Mouse (Mus musculus) midbrain, embryonic 12.5 days (tissue): Measurements from ENCODE around the gene Wdr63. TPM values are rescaled to one million over a fixed set of nuclear protein-coding genes. Genes with fewer than 3 reads are reported as not detected.

Experiments
- ATAC-seq: fragments of 200-750 bp; cut with Nextera tagmentation; 2 replicates; pipeline ENCODE4 v1.8.0; 2017; ENCODE audit warnings: low read depth, moderate TSS enrichment, moderate library complexity; ENCODE audit not compliant: low FRiP score
- H3K27ac ChIP-seq: fragments of 300-500 bp; sonication (generic); replicated peaks from 2 replicates; pipeline ENCODE4 v1.5.1; 2016; ENCODE audit warnings: mild to moderate bottlenecking
- H3K27me3 ChIP-seq: fragments of 300-500 bp; sonication (generic); 2 replicates; pipeline ENCODE4 v1.6.1; 2016; ENCODE audit warnings: mild to moderate bottlenecking
- H3K36me3 ChIP-seq: fragments of 300-500 bp; sonication (generic); 2 replicates; pipeline ENCODE4 v1.6.1; 2016
- H3K4me1 ChIP-seq: fragments of 300-500 bp; sonication (generic); 2 replicates; pipeline ENCODE4 v1.6.1; 2016
- H3K4me2 ChIP-seq: fragments of 300-500 bp; sonication (generic); replicated peaks from 2 replicates; pipeline ENCODE4 v1.6.1; 2016; ENCODE audit warnings: mild to moderate bottlenecking, moderate library complexity
- H3K4me3 ChIP-seq: fragments of 300-500 bp; sonication (generic); 2 replicates; pipeline ENCODE4 v1.5.1; 2016; ENCODE audit warnings: mild to moderate bottlenecking
- H3K9ac ChIP-seq: fragments of 300-500 bp; sonication (generic); replicated peaks from 2 replicates; pipeline ENCODE4 v1.6.1; 2016; ENCODE audit warnings: mild to moderate bottlenecking, moderate library complexity
- H3K9me3 ChIP-seq: fragments of 300-500 bp; sonication (generic); 2 replicates; pipeline ENCODE4 v1.6.1; 2016; ENCODE audit warnings: mild to moderate bottlenecking
- WGBS: fragments of 180-500 bp; shearing (Covaris S2); methylation state at CpG from one replicate; pipeline ENCODE4 v1.1.7; 2016; 5-methylcytosine and 5-hydroxymethylcytosine counted together
- polyA plus RNA-seq: library from polyadenylated mRNA; unstranded; fragments of >200 nt; fragmentation: Nextera tagmentation; extraction: Ambion mirVana; gene quantifications from 2 replicates; pipeline ENCODE4 v1.2.1, GENCODE M21; 2016

The Wdr63 gene
- polyA plus RNA-seq, 1 experiment from 2014 or later = 0.34 TPM

DNA sequence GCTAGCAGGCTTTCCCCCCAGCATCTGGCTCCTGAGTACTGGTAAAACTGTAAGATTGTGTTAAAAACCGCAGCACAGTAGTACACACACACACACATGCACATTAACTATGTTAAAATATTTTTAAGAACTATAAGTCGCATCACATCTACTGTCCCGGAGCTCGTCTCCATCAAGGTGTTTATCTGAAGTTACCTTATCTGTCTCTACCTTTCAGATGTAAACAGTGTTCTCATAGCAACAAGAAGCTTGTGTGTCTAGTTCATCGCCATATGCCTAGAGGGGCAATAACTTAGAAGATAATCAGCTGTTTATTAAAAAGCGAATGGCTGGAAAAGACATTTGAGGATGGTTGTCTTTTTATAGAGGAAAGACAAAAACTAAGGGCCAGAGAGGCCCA is 82.4 kb downstream of the Wdr63 start:
- Histone ChIP-seq H3K9me3 (no peaks in the 10 kb centered on the region), H3K27me3 (no peaks in the 10 kb centered on the region), H3K27ac (no peak overlapping the region), H3K4me3 (no peak overlapping the region), H3K9ac (no peak overlapping the region), H3K4me1 (no peaks in the 10 kb centered on the region), H3K4me2 (no peak overlapping the region), H3K36me3 (no peaks in the 10 kb centered on the region)
- WGBS = 97% methylated on average over 6 of the region's 6 CpGs
- no peak for ATAC-seq

DNA sequence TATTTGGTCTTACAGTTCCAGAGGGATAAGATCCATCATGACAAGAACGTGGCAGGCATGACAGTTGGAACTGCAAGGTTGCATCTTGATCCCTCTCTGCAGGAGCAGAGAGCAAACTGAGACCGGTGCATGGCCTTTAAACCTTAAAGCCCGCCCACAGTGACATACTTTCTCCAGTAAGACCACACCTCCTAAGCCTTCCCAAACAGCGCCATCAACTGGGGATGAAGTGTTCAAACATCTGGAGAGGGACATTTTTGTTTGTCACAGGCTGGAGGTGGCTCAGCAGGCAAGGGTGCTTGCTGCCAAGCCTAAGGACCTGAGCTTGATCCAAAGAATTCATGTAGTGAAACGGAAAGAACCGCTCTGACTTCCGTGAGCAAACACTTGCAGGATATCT is 83.2 kb downstream of the Wdr63 start:
- Histone ChIP-seq H3K27me3 (no peaks in the 10 kb centered on the region), H3K36me3 (no peaks in the 10 kb centered on the region), H3K4me1 (no peaks in the 10 kb centered on the region), H3K9me3 (no peaks in the 10 kb centered on the region), H3K27ac (no peak overlapping the region), H3K4me2 (no peak overlapping the region), H3K4me3 (no peak overlapping the region), H3K9ac (no peak overlapping the region)
- ATAC-seq = no peak
- 89% methylated on average over 7 of the region's 7 CpGs for WGBS

DNA sequence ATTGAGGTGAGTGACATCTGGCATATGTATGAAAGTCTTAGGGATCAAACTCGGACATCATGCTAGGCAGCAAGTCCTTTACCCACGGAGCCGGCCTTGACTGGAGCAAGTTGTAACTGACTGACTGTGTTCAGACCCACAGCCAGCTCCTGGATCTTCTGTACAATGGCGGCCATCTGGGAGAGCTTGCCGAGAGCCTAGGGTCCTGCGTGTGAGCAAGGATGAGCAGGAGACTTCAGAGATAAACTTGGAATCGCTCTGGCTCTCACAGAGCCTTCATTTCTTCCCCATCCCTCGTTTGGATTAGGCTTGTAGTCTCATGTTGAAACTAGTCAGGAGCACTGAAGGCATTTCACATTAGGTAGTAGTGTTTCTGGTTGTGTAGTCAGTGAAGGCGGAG is 85.7 kb downstream of the Wdr63 start:
- no peak for ATAC-seq
- no peak overlapping the region for H3K4me2 ChIP-seq
- WGBS = 94% methylated on average over 9 of the region's 9 CpGs
- H3K9me3 ChIP-seq = no peaks in the 10 kb centered on the region
- H3K36me3 ChIP-seq = no peaks in the 10 kb centered on the region
- H3K9ac ChIP-seq = no peak overlapping the region
- no peak overlapping the region for H3K27ac ChIP-seq
- H3K4me3 ChIP-seq = no peak overlapping the region
- peaks cover 9% of the 10 kb centered on the region; the same call in 1 of the 2 replicates for H3K4me1 ChIP-seq
- H3K27me3 ChIP-seq = no peaks in the 10 kb centered on the region

DNA sequence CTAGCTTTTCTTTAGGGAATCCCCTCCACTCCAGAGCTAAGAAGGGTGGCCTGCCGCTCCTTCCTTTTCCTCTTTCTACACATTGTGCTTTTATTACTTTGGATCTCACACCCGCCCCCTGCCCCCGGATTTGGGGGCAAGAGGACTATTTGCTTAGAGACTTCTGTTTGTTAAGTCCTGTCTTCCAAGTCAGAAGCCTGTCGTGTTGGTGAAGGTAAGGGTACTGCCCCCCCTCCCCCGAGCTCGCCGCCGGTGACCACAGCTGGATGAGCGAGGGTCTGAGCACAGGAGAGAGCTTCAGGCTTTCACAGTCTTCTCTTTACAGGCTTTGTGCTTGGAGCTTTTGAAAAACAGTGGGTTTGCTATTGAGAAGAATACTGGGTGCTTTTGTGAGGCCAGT is 90.4 kb downstream of the Wdr63 start:
- H3K27me3 ChIP-seq = no peaks in the 10 kb centered on the region
- WGBS = 52% methylated on average over 9 of the region's 9 CpGs
- H3K9ac ChIP-seq = no peak overlapping the region
- 0 out of 2 replicates have a peak overlapping the region, but pooled peaks have one; percentile 5 for H3K4me2 ChIP-seq
- no peak overlapping the region for H3K27ac ChIP-seq
- H3K4me1 ChIP-seq = peaks cover 10% of the 10 kb centered on the region; the same call in 1 of the 2 replicates
- H3K9me3 ChIP-seq = no peaks in the 10 kb centered on the region
- ATAC-seq = no peak
- H3K36me3 ChIP-seq = peaks cover 10% of the 10 kb centered on the region; the same call in 1 of the 2 replicates
- no peak overlapping the region for H3K4me3 ChIP-seq

DNA sequence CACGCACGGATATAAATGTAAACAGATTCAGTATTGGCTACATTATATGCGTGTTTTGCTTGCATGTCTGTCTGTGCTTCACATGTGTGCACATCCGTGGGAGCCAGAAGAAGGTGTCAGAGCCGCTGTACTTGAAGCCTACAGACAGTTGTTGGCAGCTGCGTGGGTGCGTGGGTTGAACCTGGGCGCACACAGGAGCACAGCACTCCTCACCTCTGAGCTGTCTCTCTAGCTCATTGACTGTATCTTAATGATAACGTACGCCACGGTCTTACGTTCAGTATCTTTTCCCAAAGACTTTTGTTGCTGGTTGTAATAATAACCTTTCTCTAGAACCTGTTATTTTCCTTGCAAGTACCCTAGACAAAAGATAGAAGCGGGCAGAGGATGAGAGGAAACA is 91.0 kb downstream of the Wdr63 start:
- Histone ChIP-seq H3K36me3 (peaks cover 10% of the 10 kb centered on the region; the same call in 1 of the 2 replicates), H3K4me3 (no peak overlapping the region), H3K4me2 (no peak overlapping the region), H3K9me3 (no peaks in the 10 kb centered on the region), H3K27me3 (no peaks in the 10 kb centered on the region), H3K9ac (no peak overlapping the region), H3K4me1 (peaks cover 10% of the 10 kb centered on the region; the same call in 1 of the 2 replicates), H3K27ac (no peak overlapping the region)
- no peak for ATAC-seq
- 90% methylated on average over 13 of the region's 13 CpGs for WGBS

DNA sequence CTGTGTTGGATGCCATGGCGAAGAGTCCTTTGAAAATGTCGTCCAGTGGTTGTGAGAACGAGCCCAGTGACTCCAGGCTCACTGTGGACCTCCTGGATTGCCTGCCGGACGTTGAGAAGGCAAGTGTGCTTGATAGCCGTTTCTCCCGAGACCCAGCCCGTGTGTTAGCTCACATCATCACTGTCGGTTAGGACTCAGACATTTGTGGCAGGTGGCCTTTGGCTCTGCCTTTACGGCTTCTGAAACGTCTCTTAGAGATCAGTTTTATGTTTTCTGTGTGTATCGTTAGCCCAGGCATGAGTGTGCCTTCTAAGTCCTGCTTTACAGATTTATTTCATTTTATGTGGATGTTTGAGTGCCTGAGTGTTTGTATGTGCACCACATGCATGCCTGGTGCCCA is 93.6 kb downstream of the Wdr63 start:
- Histone ChIP-seq H3K9ac (no peak overlapping the region), H3K9me3 (no peaks in the 10 kb centered on the region), H3K27me3 (no peaks in the 10 kb centered on the region), H3K27ac (no peak overlapping the region), H3K36me3 (peaks cover 10% of the 10 kb centered on the region; the same call in 1 of the 2 replicates), H3K4me3 (no peak overlapping the region), H3K4me2 (no peak overlapping the region), H3K4me1 (peaks cover 10% of the 10 kb centered on the region; the same call in 1 of the 2 replicates)
- 94% methylated on average over 12 of the region's 12 CpGs for WGBS
- no peak for ATAC-seq

DNA sequence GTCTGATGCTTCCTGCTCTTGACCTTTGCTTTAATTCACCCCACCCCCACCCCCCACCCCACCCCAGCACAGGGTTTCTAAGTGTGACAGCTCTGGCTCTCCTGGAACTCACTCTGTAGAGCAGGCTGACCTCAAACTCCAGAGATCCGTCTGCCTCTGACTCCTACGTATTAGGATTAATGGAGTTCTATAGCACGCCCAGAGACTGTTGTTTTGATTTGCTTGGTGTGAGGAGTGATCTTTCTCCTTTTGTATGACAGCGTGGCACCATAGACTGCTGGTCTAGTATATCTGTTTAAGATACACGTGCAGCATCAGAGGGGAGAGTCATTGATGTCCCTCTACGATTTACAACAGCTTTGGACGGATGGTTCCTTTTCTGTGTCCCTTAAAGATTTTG is 94.4 kb downstream of the Wdr63 start:
- Histone ChIP-seq H3K36me3 (peaks cover 10% of the 10 kb centered on the region; the same call in 1 of the 2 replicates), H3K4me2 (no peak overlapping the region), H3K27ac (no peak overlapping the region), H3K4me1 (peaks cover 10% of the 10 kb centered on the region; the same call in 1 of the 2 replicates), H3K9me3 (no peaks in the 10 kb centered on the region), H3K9ac (no peak overlapping the region), H3K27me3 (no peaks in the 10 kb centered on the region), H3K4me3 (no peak overlapping the region)
- 92% methylated on average over 7 of the region's 7 CpGs for WGBS
- no peak for ATAC-seq

DNA sequence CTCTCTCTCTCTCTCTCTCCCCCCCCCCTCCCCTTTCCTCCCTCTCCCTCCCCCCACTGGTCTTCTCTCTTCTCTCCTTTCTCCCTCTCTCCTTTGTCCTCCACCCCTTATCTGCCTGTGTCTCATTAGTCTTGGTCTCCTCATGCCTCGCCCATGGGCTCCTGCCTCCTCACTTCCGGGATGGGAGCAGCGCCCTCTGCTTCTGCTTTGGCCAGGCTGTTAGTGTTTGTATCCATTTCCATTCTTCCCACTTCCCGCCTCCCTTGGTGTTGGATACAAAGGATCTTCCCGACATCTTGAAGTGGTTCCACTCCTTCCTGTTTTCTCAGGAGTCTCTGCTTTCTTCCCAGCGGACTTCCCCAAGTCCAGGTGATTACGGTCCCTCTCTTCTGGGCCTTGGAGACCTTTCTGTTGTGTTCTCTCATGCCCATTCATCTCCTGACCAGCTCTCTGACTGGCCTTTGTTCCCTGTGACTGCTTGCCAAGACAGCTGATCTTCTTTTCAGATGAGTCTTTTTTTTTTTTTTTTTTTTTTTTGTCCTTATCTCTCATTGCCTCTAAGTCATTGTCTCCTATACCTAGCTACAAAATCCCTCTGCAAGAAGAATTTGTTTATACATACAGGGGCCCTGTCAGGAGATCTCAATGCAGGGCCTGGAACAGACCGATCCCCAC is 96.2 kb downstream of the Wdr63 start:
- Histone ChIP-seq H3K4me3 (no peak overlapping the region), H3K4me2 (no peak overlapping the region), H3K9ac (no peak overlapping the region), H3K4me1 (no peaks in the 10 kb centered on the region), H3K36me3 (peaks cover 7% of the 10 kb centered on the region; the same call in 1 of the 2 replicates), H3K9me3 (no peaks in the 10 kb centered on the region), H3K27ac (no peak overlapping the region), H3K27me3 (no peaks in the 10 kb centered on the region)
- ATAC-seq = no peak
- 71% methylated on average over 8 of the region's 8 CpGs for WGBS

DNA sequence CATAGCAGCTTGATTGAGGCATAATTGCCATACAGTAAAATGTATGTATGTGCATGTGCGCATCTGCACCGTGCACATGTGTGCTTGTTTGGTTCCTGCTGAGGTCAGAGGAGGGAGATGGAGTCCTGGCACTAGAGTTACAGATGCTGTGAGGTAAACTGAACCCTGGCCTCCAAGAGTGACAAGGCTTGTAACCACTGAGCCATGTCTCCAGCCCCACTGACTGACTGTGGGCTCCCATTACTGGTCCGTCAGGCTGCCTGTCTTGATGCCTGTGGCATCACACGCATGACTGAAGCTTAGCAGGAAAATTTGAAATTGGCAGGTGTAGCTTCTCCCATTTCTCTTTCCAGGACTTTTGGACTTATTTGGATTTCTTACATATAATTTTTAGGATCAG is 97.2 kb downstream of the Wdr63 start:
- WGBS = 90% methylated on average over 4 of the region's 4 CpGs
- H3K36me3 ChIP-seq = peaks cover 7% of the 10 kb centered on the region; the same call in 1 of the 2 replicates
- no peak overlapping the region for H3K4me3 ChIP-seq
- no peaks in the 10 kb centered on the region for H3K9me3 ChIP-seq
- H3K4me2 ChIP-seq = no peak overlapping the region
- H3K27ac ChIP-seq = no peak overlapping the region
- H3K9ac ChIP-seq = no peak overlapping the region
- ATAC-seq = no peak
- H3K4me1 ChIP-seq = no peaks in the 10 kb centered on the region
- no peaks in the 10 kb centered on the region for H3K27me3 ChIP-seq

DNA sequence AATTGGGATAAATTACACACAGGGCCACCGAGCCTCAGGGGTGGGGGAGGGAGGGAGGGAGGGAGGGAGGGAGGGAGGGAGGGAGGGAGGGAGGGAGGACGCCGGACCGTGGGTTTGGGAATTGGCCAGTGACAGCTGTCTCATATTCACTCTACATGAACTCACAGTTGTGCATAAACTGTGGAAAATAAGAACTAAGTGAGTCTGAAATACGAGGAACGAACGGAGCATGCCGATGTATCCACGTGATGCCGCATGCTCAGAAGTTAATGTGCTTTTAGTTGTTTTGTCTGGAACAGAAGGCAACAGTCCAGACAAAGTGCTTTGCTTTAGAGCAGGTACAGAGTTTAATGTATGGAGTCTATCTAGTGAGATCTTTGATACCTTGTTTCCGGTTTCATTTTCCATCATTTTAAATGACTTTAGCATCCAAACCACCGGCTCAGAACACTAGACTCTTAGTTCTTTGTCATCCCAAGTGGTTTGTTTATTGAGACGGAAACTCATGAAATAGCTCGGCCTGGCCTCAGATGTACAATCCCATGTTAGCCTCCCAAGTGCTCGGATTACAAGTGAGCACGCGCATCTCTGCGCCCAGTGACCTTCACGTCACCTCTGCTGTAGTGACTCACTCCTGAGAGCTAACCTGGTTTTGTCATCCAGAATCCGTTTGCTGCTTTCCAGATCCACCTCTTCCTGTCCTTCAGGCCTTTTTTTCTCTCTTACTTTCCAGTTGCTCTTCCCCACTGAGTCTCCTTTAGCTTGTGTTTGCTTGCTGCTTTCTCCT is 97.9 kb downstream of the Wdr63 start:
- no peak for ATAC-seq
- H3K4me2 ChIP-seq = no peak overlapping the region
- no peak overlapping the region for H3K4me3 ChIP-seq
- H3K27me3 ChIP-seq = no peaks in the 10 kb centered on the region
- 79% methylated on average over 19 of the region's 20 CpGs for WGBS
- H3K9ac ChIP-seq = no peak overlapping the region
- H3K9me3 ChIP-seq = no peaks in the 10 kb centered on the region
- peaks cover 7% of the 10 kb centered on the region; the same call in 1 of the 2 replicates for H3K36me3 ChIP-seq
- H3K4me1 ChIP-seq = no peaks in the 10 kb centered on the region
- H3K27ac ChIP-seq = no peak overlapping the region

DNA sequence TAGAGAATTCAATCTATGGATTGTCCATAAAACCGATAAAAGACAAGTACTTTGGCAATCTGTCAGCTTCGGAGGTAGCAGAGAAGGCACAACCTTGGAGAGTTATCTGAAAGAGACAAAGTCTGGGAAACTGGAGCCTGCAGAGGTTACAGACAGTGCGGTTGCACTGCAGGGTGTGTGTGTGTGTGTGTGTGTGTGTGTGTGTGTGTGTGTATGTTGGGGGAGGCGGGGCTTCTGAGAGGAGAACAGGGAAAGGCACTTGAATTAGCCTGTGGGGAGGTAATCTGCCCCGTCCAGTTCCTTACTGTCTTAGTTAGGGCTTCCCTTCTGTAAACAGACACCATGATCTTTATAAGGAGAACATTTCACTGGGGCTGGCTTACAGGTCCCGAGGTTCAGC is 100.1 kb downstream of the Wdr63 start:
- Histone ChIP-seq H3K36me3 (0 out of 2 replicates have a peak, but pooled peaks cover 1% of the 10 kb centered on the region), H3K4me1 (no peaks in the 10 kb centered on the region), H3K9ac (no peak overlapping the region), H3K9me3 (no peaks in the 10 kb centered on the region), H3K27ac (no peak overlapping the region), H3K4me2 (no peak overlapping the region), H3K27me3 (no peaks in the 10 kb centered on the region), H3K4me3 (no peak overlapping the region)
- ATAC-seq = no peak
- WGBS = 85% methylated on average over 6 of the region's 6 CpGs

DNA sequence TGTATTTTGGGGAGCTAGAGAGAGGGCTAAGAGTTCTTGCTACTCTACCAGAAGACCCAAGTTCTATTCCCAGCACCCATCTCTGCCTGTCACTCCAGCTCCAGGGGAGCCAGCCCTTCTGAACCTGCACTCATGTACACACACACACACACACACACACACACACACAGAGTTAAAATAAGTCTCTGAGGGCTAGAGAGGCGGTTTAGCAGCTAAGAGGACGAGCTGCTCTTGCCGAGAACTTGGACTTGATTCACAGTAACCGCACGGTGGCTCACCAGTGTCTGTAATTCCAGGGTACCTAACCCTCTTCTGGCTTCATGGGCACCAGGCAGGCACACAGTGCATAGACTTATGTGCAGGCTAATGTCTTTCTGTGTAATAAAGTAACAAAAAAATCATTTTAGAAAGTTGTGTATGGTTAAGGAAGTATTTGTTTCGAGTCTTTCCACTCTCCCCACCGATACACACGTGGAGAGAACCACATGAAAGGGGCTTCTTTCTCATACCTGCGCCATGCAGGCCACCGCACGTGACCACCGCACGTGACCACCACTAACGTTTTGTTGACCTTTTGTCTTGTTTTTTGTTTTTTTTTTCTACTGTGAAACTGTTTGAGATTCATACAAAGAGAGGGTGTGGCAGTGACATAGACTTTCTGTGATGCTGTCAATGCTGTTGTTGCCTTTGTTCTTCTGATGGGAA is 103.4 kb downstream of the Wdr63 start:
- no peaks in the 10 kb centered on the region for H3K9me3 ChIP-seq
- ATAC-seq = no peak
- no peak overlapping the region for H3K4me2 ChIP-seq
- H3K27me3 ChIP-seq = no peaks in the 10 kb centered on the region
- H3K4me1 ChIP-seq = no peaks in the 10 kb centered on the region
- H3K4me3 ChIP-seq = no peak overlapping the region
- H3K36me3 ChIP-seq = peaks cover 16% of the 10 kb centered on the region
- no peak overlapping the region for H3K27ac ChIP-seq
- H3K9ac ChIP-seq = no peak overlapping the region
- 91% methylated on average over 14 of the region's 14 CpGs for WGBS
